Mouse (Mus musculus) kidney, embryonic 16.5 days (tissue): ENCODE results near the gene Tagap1. TPM values are rescaled to one million over a fixed set of nuclear protein-coding genes. Genes with fewer than 3 reads are reported as not detected.
"Not testable (repeated sequence)": the region's sequence is repeated elsewhere in the genome, so short reads cannot be mapped to it uniquely, and the experiment has no call there.

ENCODE experiments used
- ATAC-seq: fragments of 200-750 bp; cut with Nextera tagmentation; 2 replicates; pipeline ENCODE4 v1.8.0; 2017; ENCODE audit warnings: moderate TSS enrichment; ENCODE audit not compliant: low FRiP score, low TSS enrichment
- H3K27ac ChIP-seq: fragments of 300-500 bp; sonication (generic); 2 replicates; pipeline ENCODE4 v1.5.1; 2014; ENCODE audit warnings: low read length
- H3K27me3 ChIP-seq: fragments of 300-500 bp; sonication (generic); 2 replicates; pipeline ENCODE4 v1.6.1; 2014; ENCODE audit warnings: low read length, control low read depth, mixed read lengths; ENCODE audit not compliant: insufficient read depth
- H3K36me3 ChIP-seq: fragments of 300-500 bp; sonication (generic); 2 replicates; pipeline ENCODE4 v1.6.1; 2014; ENCODE audit warnings: low read length, control low read depth, mixed read lengths; ENCODE audit not compliant: insufficient read depth
- H3K4me1 ChIP-seq: fragments of 300-500 bp; sonication (generic); 2 replicates; pipeline ENCODE4 v1.6.1; 2014; ENCODE audit warnings: low read length, control low read depth, mixed read lengths; ENCODE audit not compliant: insufficient read depth
- H3K4me2 ChIP-seq: fragments of 300-500 bp; sonication (generic); replicated peaks from 2 replicates; pipeline ENCODE4 v1.6.1; 2014; ENCODE audit warnings: low read depth, low read length
- H3K4me3 ChIP-seq: fragments of 300-500 bp; sonication (generic); 2 replicates; pipeline ENCODE4 v1.5.1; 2014; ENCODE audit warnings: mild to moderate bottlenecking, low read length
- H3K9ac ChIP-seq: fragments of 300-500 bp; sonication (generic); replicated peaks from 2 replicates; pipeline ENCODE4 v1.6.1; 2014; ENCODE audit warnings: low read length
- H3K9me3 ChIP-seq: fragments of 300-500 bp; sonication (generic); 2 replicates; pipeline ENCODE4 v1.6.1; 2016; ENCODE audit warnings: low read length, control low read depth
- WGBS: fragments of 180-500 bp; shearing (Covaris S2); extraction: QIAGEN DNeasy Blood & Tissue Kit; methylation state at CpG from one replicate; pipeline ENCODE4 v1.1.7; 2014; 5-methylcytosine and 5-hydroxymethylcytosine counted together
- polyA plus RNA-seq: library from polyadenylated mRNA; unstranded; fragments of >200 nt; fragmentation: Nextera tagmentation; extraction: Ambion mirVana; gene quantifications from 2 replicates; pipeline ENCODE4 v1.2.1, GENCODE M21; 2015

Tagap1 gene
- polyA plus RNA-seq, result 58.2 and 59.7 TPM in 2 replicates

GRCm38 (mm10) chr17:6960776-6961175 is at the start of gene Tagap1:
TSS of gene Tagap1 (minus strand) at chr17:6961156.
- peak within 1 kb of the TSS; percentile 52 for H3K4me3 ChIP-seq
- 0% methylated on average over 39 of the region's 51 CpGs for WGBS
- H3K27me3 ChIP-seq, H3K36me3 ChIP-seq, H3K4me1 ChIP-seq, ATAC-seq, H3K9me3 ChIP-seq: not testable (repeated sequence)
- peak within 1 kb of the TSS; percentile 61; the same call in 1 of the 2 replicates for H3K27ac ChIP-seq
- H3K4me2 ChIP-seq, result peak within 1 kb of the TSS; percentile 48
- H3K9ac ChIP-seq, result peak within 1 kb of the TSS; percentile 65

- H3K4me2 ChIP-seq, H3K9me3 ChIP-seq, H3K27ac ChIP-seq, ATAC-seq, H3K4me3 ChIP-seq, H3K4me1 ChIP-seq, H3K27me3 ChIP-seq, H3K9ac ChIP-seq, H3K36me3 ChIP-seq: not testable (repeated sequence)
- WGBS, result 45% methylated on average over 4 of the region's 9 CpGs
These were observed 48.9 kb upstream of the Tagap1 start for GRCm38 (mm10) chr17:7009901-7010300.

GRCm38 (mm10) chr17:7009440-7009839 is 48.5 kb upstream of the Tagap1 start:
- no CpG with 5 or more reads among the region's 7 CpGs for WGBS
- H3K4me1 ChIP-seq, H3K27me3 ChIP-seq, ATAC-seq, H3K4me2 ChIP-seq, H3K4me3 ChIP-seq, H3K36me3 ChIP-seq, H3K9me3 ChIP-seq, H3K27ac ChIP-seq, H3K9ac ChIP-seq: not testable (repeated sequence)

- not testable (repeated sequence) for H3K36me3 ChIP-seq, H3K9me3 ChIP-seq, H3K4me1 ChIP-seq, H3K27me3 ChIP-seq, H3K9ac ChIP-seq, ATAC-seq, H3K27ac ChIP-seq, H3K4me2 ChIP-seq, H3K4me3 ChIP-seq
These were observed 47.9 kb upstream of the Tagap1 start for GRCm38 (mm10) chr17:7008885-7009284.

GRCm38 (mm10) chr17:7005646-7006045 is 44.7 kb upstream of the Tagap1 start:
- not testable (repeated sequence) for H3K27me3 ChIP-seq, H3K4me2 ChIP-seq, H3K27ac ChIP-seq, H3K4me3 ChIP-seq, H3K9ac ChIP-seq, H3K36me3 ChIP-seq, H3K4me1 ChIP-seq, H3K9me3 ChIP-seq, ATAC-seq
- 36% methylated on average over 3 of the region's 4 CpGs for WGBS

GRCm38 (mm10) chr17:7003392-7003791 is 42.4 kb upstream of the Tagap1 start:
- ATAC-seq, H3K36me3 ChIP-seq, H3K9me3 ChIP-seq, H3K4me3 ChIP-seq, H3K4me2 ChIP-seq, H3K27me3 ChIP-seq, H3K27ac ChIP-seq, H3K9ac ChIP-seq, H3K4me1 ChIP-seq: not testable (repeated sequence)
- WGBS, result no CpG with 5 or more reads among the region's 3 CpGs

GRCm38 (mm10) chr17:7001790-7002585 is 41.0 kb upstream of the Tagap1 start:
- not testable (repeated sequence) for H3K4me2 ChIP-seq, H3K27ac ChIP-seq, H3K4me3 ChIP-seq, H3K4me1 ChIP-seq, H3K9ac ChIP-seq, H3K9me3 ChIP-seq, ATAC-seq, H3K27me3 ChIP-seq, H3K36me3 ChIP-seq
- 62% methylated on average over 7 of the region's 12 CpGs for WGBS

- H3K4me3 ChIP-seq, H3K4me1 ChIP-seq, H3K9ac ChIP-seq, H3K27me3 ChIP-seq, H3K36me3 ChIP-seq, ATAC-seq, H3K9me3 ChIP-seq, H3K4me2 ChIP-seq, H3K27ac ChIP-seq: not testable (repeated sequence)
- 83% methylated on average over 1 of the region's 7 CpGs for WGBS
These were observed 37.0 kb upstream of the Tagap1 start for GRCm38 (mm10) chr17:6997778-6998490.

GRCm38 (mm10) chr17:6996826-6997225 is 35.9 kb upstream of the Tagap1 start:
- H3K4me1 ChIP-seq, H3K4me3 ChIP-seq, H3K36me3 ChIP-seq, H3K9ac ChIP-seq, H3K9me3 ChIP-seq, ATAC-seq, H3K27me3 ChIP-seq, H3K4me2 ChIP-seq, H3K27ac ChIP-seq: not testable (repeated sequence)
- 84% methylated on average over 8 of the region's 8 CpGs for WGBS

GRCm38 (mm10) chr17:6995504-6995903 is 34.5 kb upstream of the Tagap1 start:
- H3K9ac ChIP-seq, result not testable (repeated sequence)
- WGBS, result no CpG with 5 or more reads among the region's 6 CpGs

More at GRCm38 (mm10) chr17:6995504-6995903, 34.5 kb upstream of the Tagap1 start:
- not testable (repeated sequence) for H3K4me1 ChIP-seq, H3K27ac ChIP-seq, H3K4me2 ChIP-seq, H3K27me3 ChIP-seq, H3K36me3 ChIP-seq, H3K9me3 ChIP-seq, H3K4me3 ChIP-seq, ATAC-seq
